Mouse (Mus musculus): ENCODE data around the gene Slc6a6. TPM values are rescaled to one million over a fixed set of nuclear protein-coding genes. Genes with fewer than 3 reads are reported as not detected.

Gene Slc6a6
- polyA plus RNA-seq, 2 experiments: 41.2 to 43.3 TPM

GRCm38 (mm10) chr6:91699482-91700200 lies 15.8 kb downstream of the Slc6a6 start:
- Histone ChIP-seq H3K4me1 (ENCODE audit: control insufficient read depth, insufficient read depth, low read length) (no peaks in the 10 kb centered on the region), H3K36me3 (ENCODE audit: control insufficient read depth, insufficient read depth, low read length) (peaks cover 40% of the 10 kb centered on the region), H3K4me3 (replicated peaks; ENCODE audit: low read length) (no peak overlapping the region), H3K27ac (replicated peaks; ENCODE audit: low read depth, low read length) (no peak overlapping the region), H3K9ac (ENCODE audit: low read depth, low read length, severe bottlenecking) (no peak overlapping the region), H3K4me2 (replicated peaks; ENCODE audit: low read depth, low read length, severe bottlenecking) (no peak overlapping the region), H3K9me3 (ENCODE audit: control insufficient read depth, low read length) (no peaks in the 10 kb centered on the region), H3K27me3 (ENCODE audit: control insufficient read depth, insufficient read depth, low read length) (no peaks in the 10 kb centered on the region)
- whole genome bisulfite sequencing: 87% methylated on average over 4 of the region's 4 CpGs
- no peak for TF ChIP-seq POLR2A (IDR thresholded peaks at IDR 0.05; ENCODE audit: borderline replicate concordance, extremely low read depth, insufficient read depth, insufficient read length)
- ATAC-seq (ENCODE audit: low FRiP score, low read depth) (no peak), DNase-seq (ENCODE audit: low spot score) (no peak)

GRCm38 (mm10) chr6:91700823-91701621 lies 17.2 kb downstream of the Slc6a6 start:
- H3K27me3 ChIP-seq (ENCODE audit: control insufficient read depth, insufficient read depth, low read length): no peaks in the 10 kb centered on the region
- H3K4me3 ChIP-seq (replicated peaks; ENCODE audit: low read length): no peak overlapping the region
- H3K36me3 ChIP-seq (ENCODE audit: control insufficient read depth, insufficient read depth, low read length): peaks cover 44% of the 10 kb centered on the region
- no peak for TF ChIP-seq POLR2A (IDR thresholded peaks at IDR 0.05; ENCODE audit: borderline replicate concordance, extremely low read depth, insufficient read depth, insufficient read length)
- H3K9me3 ChIP-seq (ENCODE audit: control insufficient read depth, low read length): no peaks in the 10 kb centered on the region
- DNase-seq (ENCODE audit: low spot score) (no peak), ATAC-seq (ENCODE audit: low FRiP score, low read depth) (no peak)
- no peaks in the 10 kb centered on the region for H3K4me1 ChIP-seq (ENCODE audit: control insufficient read depth, insufficient read depth, low read length)
- 93% methylated on average over 11 of the region's 11 CpGs for WGBS
- no peak overlapping the region for H3K4me2 ChIP-seq (replicated peaks; ENCODE audit: low read depth, low read length, severe bottlenecking)
- no peak overlapping the region for H3K27ac ChIP-seq (replicated peaks; ENCODE audit: low read depth, low read length)
- no peak overlapping the region for H3K9ac ChIP-seq (ENCODE audit: low read depth, low read length, severe bottlenecking)

GRCm38 (mm10) chr6:91703459-91703858 lies 19.6 kb downstream of the Slc6a6 start:
- no peak for ATAC-seq (ENCODE audit: low FRiP score, low read depth)
- 76% methylated on average over 2 of the region's 2 CpGs for WGBS
- H3K36me3 ChIP-seq (ENCODE audit: control insufficient read depth, insufficient read depth, low read length): peaks cover 44% of the 10 kb centered on the region

GRCm38 (mm10) chr6:91704446-91704845 lies 20.6 kb downstream of the Slc6a6 start:
- no peak for ATAC-seq (ENCODE audit: low FRiP score, low read depth)
- no peak for TF ChIP-seq POLR2A (IDR thresholded peaks at IDR 0.05; ENCODE audit: borderline replicate concordance, extremely low read depth, insufficient read depth, insufficient read length)
- WGBS: 89% methylated on average over 1 of the region's 1 CpGs

More at GRCm38 (mm10) chr6:91703459-91703858, 19.6 kb downstream of the Slc6a6 start:
- no peaks in the 10 kb centered on the region for H3K4me1 ChIP-seq (ENCODE audit: control insufficient read depth, insufficient read depth, low read length)
- TF ChIP-seq POLR2A (IDR thresholded peaks at IDR 0.05; ENCODE audit: borderline replicate concordance, extremely low read depth, insufficient read depth, insufficient read length): no peak
- H3K4me2 ChIP-seq (replicated peaks; ENCODE audit: low read depth, low read length, severe bottlenecking): no peak overlapping the region
- H3K9me3 ChIP-seq (ENCODE audit: control insufficient read depth, low read length): no peaks in the 10 kb centered on the region
- no peak overlapping the region for H3K9ac ChIP-seq (ENCODE audit: low read depth, low read length, severe bottlenecking)
- H3K4me3 ChIP-seq (replicated peaks; ENCODE audit: low read length): no peak overlapping the region
- no peak overlapping the region for H3K27ac ChIP-seq (replicated peaks; ENCODE audit: low read depth, low read length)
- no peaks in the 10 kb centered on the region for H3K27me3 ChIP-seq (ENCODE audit: control insufficient read depth, insufficient read depth, low read length)
- no peak for DNase-seq (ENCODE audit: low spot score)

GRCm38 (mm10) chr6:91705651-91706050 lies 21.8 kb downstream of the Slc6a6 start:
- no peak for ATAC-seq (ENCODE audit: low FRiP score, low read depth)

More at GRCm38 (mm10) chr6:91704446-91704845, 20.6 kb downstream of the Slc6a6 start:
- no peaks in the 10 kb centered on the region for H3K27me3 ChIP-seq (ENCODE audit: control insufficient read depth, insufficient read depth, low read length)
- no peak for DNase-seq (ENCODE audit: low spot score)
- no peaks in the 10 kb centered on the region for H3K9me3 ChIP-seq (ENCODE audit: control insufficient read depth, low read length)
- no peak overlapping the region for H3K9ac ChIP-seq (ENCODE audit: low read depth, low read length, severe bottlenecking)
- H3K27ac ChIP-seq (replicated peaks; ENCODE audit: low read depth, low read length): no peak overlapping the region
- peaks cover 43% of the 10 kb centered on the region for H3K36me3 ChIP-seq (ENCODE audit: control insufficient read depth, insufficient read depth, low read length)
- no peak overlapping the region for H3K4me2 ChIP-seq (replicated peaks; ENCODE audit: low read depth, low read length, severe bottlenecking)
- H3K4me3 ChIP-seq (replicated peaks; ENCODE audit: low read length): no peak overlapping the region
- no peaks in the 10 kb centered on the region for H3K4me1 ChIP-seq (ENCODE audit: control insufficient read depth, insufficient read depth, low read length)

More at GRCm38 (mm10) chr6:91705651-91706050, 21.8 kb downstream of the Slc6a6 start:
- no peaks in the 10 kb centered on the region for H3K9me3 ChIP-seq (ENCODE audit: control insufficient read depth, low read length)
- H3K4me3 ChIP-seq (replicated peaks; ENCODE audit: low read length): no peak overlapping the region
- H3K27ac ChIP-seq (replicated peaks; ENCODE audit: low read depth, low read length): no peak overlapping the region
- H3K4me1 ChIP-seq (ENCODE audit: control insufficient read depth, insufficient read depth, low read length): no peaks in the 10 kb centered on the region
- no peak overlapping the region for H3K9ac ChIP-seq (ENCODE audit: low read depth, low read length, severe bottlenecking)
- no peaks in the 10 kb centered on the region for H3K27me3 ChIP-seq (ENCODE audit: control insufficient read depth, insufficient read depth, low read length)
- TF ChIP-seq POLR2A (IDR thresholded peaks at IDR 0.05; ENCODE audit: borderline replicate concordance, extremely low read depth, insufficient read depth, insufficient read length): no peak
- DNase-seq (ENCODE audit: low spot score): no peak
- 66% methylated on average over 4 of the region's 4 CpGs for WGBS
- no peak overlapping the region for H3K4me2 ChIP-seq (replicated peaks; ENCODE audit: low read depth, low read length, severe bottlenecking)
- peaks cover 31% of the 10 kb centered on the region for H3K36me3 ChIP-seq (ENCODE audit: control insufficient read depth, insufficient read depth, low read length)

All from limb, embryonic 14.5 days (tissue).